Mouse (Mus musculus) lung, embryonic 15.5 days (tissue): Measurements from ENCODE around the gene Ston1. TPM values are rescaled to one million over a fixed set of nuclear protein-coding genes. Genes with fewer than 3 reads are reported as not detected.

Source experiments
- ATAC-seq: fragments of 200-750 bp; cut with Nextera tagmentation; 2 replicates; pipeline ENCODE4 v1.8.0; 2017; ENCODE audit warnings: moderate number of reproducible peaks, borderline replicate concordance; ENCODE audit not compliant: low FRiP score, low TSS enrichment; ENCODE audit errors: extremely low read depth
- H3K27ac ChIP-seq: fragments of 300-500 bp; sonication (generic); 2 replicates; pipeline ENCODE4 v1.5.1; 2015; ENCODE audit warnings: moderate library complexity, mild to moderate bottlenecking, inconsistent platforms
- H3K27me3 ChIP-seq: fragments of 300-500 bp; sonication (generic); 2 replicates; pipeline ENCODE4 v1.6.1; 2015; ENCODE audit warnings: inconsistent platforms
- H3K36me3 ChIP-seq: fragments of 300-500 bp; sonication (generic); 2 replicates; pipeline ENCODE4 v1.6.1; 2015; ENCODE audit warnings: inconsistent platforms
- H3K4me1 ChIP-seq: fragments of 300-500 bp; sonication (generic); 2 replicates; pipeline ENCODE4 v1.6.1; 2015; ENCODE audit warnings: inconsistent platforms
- H3K4me2 ChIP-seq: fragments of 300-500 bp; sonication (generic); 2 replicates; pipeline ENCODE4 v1.6.1; 2015; ENCODE audit warnings: inconsistent platforms, mild to moderate bottlenecking, moderate library complexity
- H3K4me3 ChIP-seq: fragments of 300-500 bp; sonication (generic); 2 replicates; pipeline ENCODE4 v1.5.1; 2015; ENCODE audit warnings: mild to moderate bottlenecking, inconsistent platforms
- H3K9ac ChIP-seq: fragments of 300-500 bp; sonication (generic); 2 replicates; pipeline ENCODE4 v1.6.1; 2015; ENCODE audit warnings: inconsistent platforms
- H3K9me3 ChIP-seq: fragments of 300-500 bp; sonication (generic); 2 replicates; pipeline ENCODE4 v1.6.1; 2016; ENCODE audit warnings: inconsistent platforms
- whole genome bisulfite sequencing: fragments of 180-500 bp; shearing (Covaris S2); methylation state at CpG from one replicate; pipeline ENCODE4 v1.1.7; 2015; 5-methylcytosine and 5-hydroxymethylcytosine counted together
- polyA plus RNA-seq: library from polyadenylated mRNA; unstranded; fragments of >200 nt; fragmentation: Nextera tagmentation; extraction: Ambion mirVana; gene quantifications from 2 replicates; pipeline ENCODE4 v1.2.1, GENCODE M21; 2015

Gene Ston1
- polyA plus RNA-seq: 6.6 and 8.4 TPM in 2 replicates

DNA sequence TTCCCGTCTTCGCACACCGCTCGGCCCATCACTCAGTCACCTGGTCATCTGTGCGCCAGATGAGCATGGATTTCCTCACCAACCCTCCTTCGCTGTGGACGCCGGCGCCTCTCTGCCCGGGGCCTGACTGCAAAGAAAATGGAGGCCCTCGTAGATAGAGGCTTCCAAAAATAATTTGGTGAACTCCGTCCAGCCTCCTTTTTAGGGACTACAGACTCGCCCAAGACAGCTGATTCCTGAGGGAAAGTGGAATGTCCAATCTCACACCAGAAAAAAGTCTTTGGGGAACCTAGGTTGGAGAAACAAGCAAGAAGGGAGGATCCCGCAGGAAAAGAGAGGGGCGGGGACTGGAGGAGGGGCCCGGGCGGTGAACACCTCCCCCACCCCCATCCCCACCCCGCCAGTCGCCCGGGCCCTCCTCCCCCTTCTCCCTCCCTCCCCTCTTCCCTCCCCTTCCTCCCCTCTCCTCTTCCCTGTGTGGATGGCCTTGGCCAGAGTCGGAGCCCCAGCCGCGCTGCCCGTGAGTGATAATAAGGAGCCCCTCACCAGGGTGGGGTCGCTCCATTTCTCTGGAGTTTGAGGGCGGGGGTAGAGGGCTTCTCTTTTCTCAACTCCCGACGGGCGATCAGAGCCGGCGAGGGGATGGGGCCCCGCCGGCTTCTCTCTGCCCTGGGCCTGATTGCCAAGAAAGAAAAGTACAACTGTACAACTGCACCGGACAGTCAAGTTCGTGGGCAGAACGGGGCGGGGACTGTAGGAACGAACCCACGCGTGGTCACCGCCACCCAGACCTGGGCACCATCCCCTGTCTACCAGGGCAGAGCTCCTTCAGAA lies at the start of gene Ston1:
TSS of gene Ston1 (plus strand) at position 463 of the 834 bp plus-strand sequence.
- Histone ChIP-seq H3K36me3 (no peaks in the 10 kb centered on the region), H3K4me3 (peak within 1 kb of the TSS; percentile 74), H3K27me3 (no peaks in the 10 kb centered on the region), H3K9ac (peak within 1 kb of the TSS; percentile 78), H3K9me3 (no peaks in the 10 kb centered on the region), H3K27ac (peak within 1 kb of the TSS; percentile 89), H3K4me1 (peaks cover 17% of the 10 kb centered on the region), H3K4me2 (peak within 1 kb of the TSS; percentile 78)
- peak; percentile 87 for ATAC-seq
- under 1% methylated on average over 39 of the region's 41 CpGs for WGBS

DNA sequence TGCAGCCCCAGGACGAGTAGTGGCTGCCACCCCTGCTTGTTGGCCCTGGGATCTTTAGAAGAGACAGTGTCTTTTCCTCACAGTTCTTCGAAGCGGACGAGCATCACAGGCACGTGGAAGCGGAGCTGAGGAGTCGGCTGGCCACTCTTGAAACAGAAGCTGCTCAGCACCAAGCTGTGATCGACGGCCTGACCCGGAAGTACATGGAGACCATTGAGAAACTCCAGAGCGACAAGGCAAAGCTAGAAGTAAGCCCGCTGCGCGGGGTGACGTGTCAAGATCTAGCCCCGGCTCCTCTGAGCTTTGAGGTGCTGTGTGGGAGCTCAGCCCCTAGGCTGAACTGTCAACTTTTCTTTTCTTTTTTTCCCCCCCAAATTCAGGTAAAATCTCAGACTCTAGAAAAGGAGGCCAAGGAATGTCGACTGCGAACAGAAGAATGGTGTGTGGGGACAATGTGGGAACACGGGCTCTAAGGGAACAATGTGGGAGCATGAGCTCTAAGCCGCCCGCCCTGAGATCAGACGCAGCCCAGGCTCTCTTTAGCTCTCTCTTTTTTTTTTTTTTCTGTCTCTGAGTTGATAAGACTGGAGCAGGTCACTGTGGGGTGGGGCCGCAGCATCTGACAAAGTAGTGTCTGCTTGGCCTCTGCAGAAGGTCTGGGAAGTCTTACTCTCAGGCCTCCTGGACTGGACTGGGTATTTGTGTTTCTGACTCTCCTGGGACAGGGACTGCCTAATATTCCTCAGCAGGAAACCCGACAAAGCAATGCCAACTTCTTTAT lies 47.9 kb upstream of the Ston1 start:
- no peak for ATAC-seq
- Histone ChIP-seq H3K9me3 (no peaks in the 10 kb centered on the region), H3K4me2 (no peak overlapping the region), H3K4me1 (peaks cover 6% of the 10 kb centered on the region), H3K9ac (no peak overlapping the region), H3K27me3 (no peaks in the 10 kb centered on the region), H3K27ac (no peak overlapping the region), H3K36me3 (peaks cover 17% of the 10 kb centered on the region; the same call in 1 of the 2 replicates), H3K4me3 (no peak overlapping the region)
- 82% methylated on average over 24 of the region's 24 CpGs for WGBS

GRCm38 (mm10) chr17:88550351-88550750 lies 47.1 kb upstream of the Ston1 start:
- Histone ChIP-seq H3K9me3 (no peaks in the 10 kb centered on the region), H3K4me2 (no peak overlapping the region), H3K4me1 (peaks cover 6% of the 10 kb centered on the region), H3K4me3 (no peak overlapping the region), H3K27me3 (no peaks in the 10 kb centered on the region), H3K36me3 (peaks cover 19% of the 10 kb centered on the region; the same call in 1 of the 2 replicates), H3K27ac (no peak overlapping the region), H3K9ac (no peak overlapping the region)
- ATAC-seq: no peak
- 70% methylated on average over 5 of the region's 5 CpGs for WGBS

- Histone ChIP-seq H3K4me3 (no peak overlapping the region), H3K36me3 (peaks cover 17% of the 10 kb centered on the region; the same call in 1 of the 2 replicates), H3K4me1 (peaks cover 6% of the 10 kb centered on the region), H3K27me3 (no peaks in the 10 kb centered on the region), H3K9me3 (no peaks in the 10 kb centered on the region), H3K27ac (no peak overlapping the region), H3K9ac (no peak overlapping the region), H3K4me2 (no peak overlapping the region)
- 40% methylated on average over 10 of the region's 10 CpGs for WGBS
- ATAC-seq: no peak
Measured at GRCm38 (mm10) chr17:88550981-88551940, 46.2 kb upstream of the Ston1 start.

- 28% methylated on average over 6 of the region's 6 CpGs for WGBS
- ATAC-seq: no peak
- H3K27ac ChIP-seq: no peak overlapping the region
- no peak overlapping the region for H3K9ac ChIP-seq
- no peak overlapping the region for H3K4me2 ChIP-seq
- H3K9me3 ChIP-seq: no peaks in the 10 kb centered on the region
- H3K4me1 ChIP-seq: peaks cover 6% of the 10 kb centered on the region
- peaks cover 17% of the 10 kb centered on the region; the same call in 1 of the 2 replicates for H3K36me3 ChIP-seq
- H3K27me3 ChIP-seq: no peaks in the 10 kb centered on the region
- no peak overlapping the region for H3K4me3 ChIP-seq
Measured at GRCm38 (mm10) chr17:88552556-88552955, 44.9 kb upstream of the Ston1 start.

GRCm38 (mm10) chr17:88553001-88553449 lies 44.5 kb upstream of the Ston1 start:
- ATAC-seq: peak; percentile 36; the same call in 1 of the 2 replicates
- no peaks in the 10 kb centered on the region for H3K27me3 ChIP-seq
- H3K4me3 ChIP-seq: no peak overlapping the region
- peaks cover 6% of the 10 kb centered on the region for H3K4me1 ChIP-seq
- WGBS: 28% methylated on average over 8 of the region's 8 CpGs
- H3K9ac ChIP-seq: no peak overlapping the region
- no peak overlapping the region for H3K4me2 ChIP-seq
- peaks cover 17% of the 10 kb centered on the region; the same call in 1 of the 2 replicates for H3K36me3 ChIP-seq
- H3K27ac ChIP-seq: no peak overlapping the region
- no peaks in the 10 kb centered on the region for H3K9me3 ChIP-seq

GRCm38 (mm10) chr17:88553473-88554087 lies 43.9 kb upstream of the Ston1 start:
- Histone ChIP-seq H3K27ac (no peak overlapping the region), H3K9ac (no peak overlapping the region), H3K36me3 (peaks cover 17% of the 10 kb centered on the region; the same call in 1 of the 2 replicates), H3K4me2 (no peak overlapping the region), H3K27me3 (no peaks in the 10 kb centered on the region), H3K9me3 (no peaks in the 10 kb centered on the region), H3K4me3 (no peak overlapping the region), H3K4me1 (peaks cover 6% of the 10 kb centered on the region)
- WGBS: 88% methylated on average over 11 of the region's 11 CpGs
- ATAC-seq: no peak

- no peak for ATAC-seq
- 77% methylated on average over 13 of the region's 13 CpGs for WGBS
- Histone ChIP-seq H3K9ac (no peak overlapping the region), H3K4me1 (peaks cover 2% of the 10 kb centered on the region), H3K9me3 (no peaks in the 10 kb centered on the region), H3K27me3 (no peaks in the 10 kb centered on the region), H3K27ac (no peak overlapping the region), H3K4me2 (no peak overlapping the region), H3K36me3 (peaks cover 9% of the 10 kb centered on the region; the same call in 1 of the 2 replicates), H3K4me3 (no peak overlapping the region)
Measured at GRCm38 (mm10) chr17:88556176-88556575, 41.3 kb upstream of the Ston1 start.

- H3K4me2 ChIP-seq: no peak overlapping the region
- 77% methylated on average over 4 of the region's 4 CpGs for WGBS
- H3K27ac ChIP-seq: no peak overlapping the region
- H3K9me3 ChIP-seq: no peaks in the 10 kb centered on the region
- H3K36me3 ChIP-seq: peaks cover 9% of the 10 kb centered on the region; the same call in 1 of the 2 replicates
- no peak overlapping the region for H3K9ac ChIP-seq
- H3K27me3 ChIP-seq: no peaks in the 10 kb centered on the region
- no peak overlapping the region for H3K4me3 ChIP-seq
- no peaks in the 10 kb centered on the region for H3K4me1 ChIP-seq
- no peak for ATAC-seq
Measured at GRCm38 (mm10) chr17:88556688-88557087, 40.8 kb upstream of the Ston1 start.

DNA sequence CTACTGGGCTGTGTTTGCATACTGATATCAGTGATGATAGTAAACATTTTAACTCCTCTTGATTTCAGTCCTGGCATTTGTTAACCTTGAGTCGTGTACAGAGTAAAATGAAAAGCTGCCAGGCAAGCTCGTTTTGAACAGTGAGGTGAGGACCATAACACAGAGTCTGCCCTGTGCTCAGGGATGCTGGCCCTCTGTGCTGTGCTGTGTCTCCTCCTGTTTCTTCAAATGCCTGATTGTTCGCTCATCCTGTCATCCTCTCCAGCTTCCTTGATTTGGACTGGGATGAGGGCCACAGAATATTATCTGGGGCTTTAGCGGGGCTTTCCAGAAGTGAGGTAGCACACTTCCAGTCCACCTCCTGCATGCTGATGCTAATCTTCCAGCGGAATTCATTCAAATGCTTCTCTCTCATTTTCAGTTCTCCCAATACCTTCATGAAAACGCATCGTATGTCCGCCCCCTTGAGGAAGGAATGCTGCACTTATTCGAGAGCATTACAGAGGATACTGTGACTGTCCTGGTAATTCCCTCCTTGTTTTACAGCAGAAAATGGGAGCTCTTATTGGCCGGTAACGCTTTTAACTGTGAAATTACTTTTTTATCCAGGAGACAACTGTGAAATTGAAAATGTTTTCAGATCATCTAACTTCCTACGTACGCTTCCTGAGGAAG lies 39.2 kb upstream of the Ston1 start:
- Histone ChIP-seq H3K9me3 (no peaks in the 10 kb centered on the region), H3K4me3 (no peak overlapping the region), H3K36me3 (peaks cover 14% of the 10 kb centered on the region; the same call in 1 of the 2 replicates), H3K27me3 (no peaks in the 10 kb centered on the region), H3K4me1 (0 out of 2 replicates have a peak, but pooled peaks cover 2% of the 10 kb centered on the region), H3K4me2 (no peak overlapping the region), H3K9ac (no peak overlapping the region), H3K27ac (no peak overlapping the region)
- peak; percentile 57; the same call in 1 of the 2 replicates for ATAC-seq
- 28% methylated on average over 13 of the region's 13 CpGs for WGBS
